Comparison of ENCODE assay signal across 9 mouse cellular contexts in genomic region chr5:29826780-29827179, GRCm38 (mm10).
DNase-seq lines count a peak whose midpoint lies in the region; ATAC-seq and TF ChIP-seq lines count a peak whose summit lies in the region.
"Had no signal": no experiment of that assay in that cellular context is flagged by ENCODE, and none has a peak within 500 bp of the region (broad histone marks: within the 10 kb centered on the region; RNA-seq: fewer than 3 reads in every experiment).

No protein-coding gene starts in this region.

- no peak for TF ChIP-seq CTCF in lung, embryonic 14.5 days (IDR thresholded peaks at IDR 0.05; ENCODE audit: low read depth)

- no peaks in the 10 kb centered on the region for H3K36me3 ChIP-seq in lung, embryonic 14.5 days (ENCODE audit: insufficient read depth)
- H3K36me3 ChIP-seq in midbrain, embryonic 10.5 days, result no peaks in the 10 kb centered on the region

- H3K4me3 ChIP-seq in lung, embryonic 14.5 days (ENCODE audit: low read depth, low read length), result no peak overlapping the region
- H3K4me3 ChIP-seq in midbrain, embryonic 10.5 days, result no peak overlapping the region

- no peak overlapping the region for H3K27ac ChIP-seq in lung, embryonic 14.5 days (ENCODE audit: low read depth)
- no peak overlapping the region for H3K27ac ChIP-seq in midbrain, embryonic 10.5 days (replicated peaks)
- H3K27ac ChIP-seq: liver, embryonic 14.5 days had no signal

- peak; percentile 78 for DNase-seq in adipocyte (ENCODE audit: low spot score)
- peak; percentile 72 for DNase-seq in fibroblast of lung, adult 2 months (ENCODE audit: low read depth)
- peak; percentile 55 for DNase-seq in heart, postnatal 25 days (ENCODE audit: low spot score)
- peak; percentile 79 for DNase-seq in lung, embryonic 14.5 days
- no peak for DNase-seq in c-Kit-positive CD71-positive TER-119-positive erythroid progenitor cells, embryonic 14.5 days (ENCODE audit: low spot score)
- DNase-seq in midbrain, embryonic 10.5 days (ENCODE audit: low spot score), result no peak
- no peak for DNase-seq in frontal cortex, postnatal 25 days (ENCODE audit: low spot score in 2 of 2)

- H3K9me3 ChIP-seq in lung, embryonic 14.5 days (ENCODE audit: low read depth, low read length), result no peaks in the 10 kb centered on the region
- no peaks in the 10 kb centered on the region for H3K9me3 ChIP-seq in midbrain, embryonic 10.5 days (replicated peaks)

- H3K27me3 ChIP-seq in lung, embryonic 14.5 days (ENCODE audit: insufficient read depth, low read length), result no peaks in the 10 kb centered on the region
- no peaks in the 10 kb centered on the region for H3K27me3 ChIP-seq in midbrain, embryonic 10.5 days (ENCODE audit: low read depth, poor library complexity, severe bottlenecking)

- no peak overlapping the region for H3K4me2 ChIP-seq in lung, embryonic 14.5 days

- ATAC-seq in lung, embryonic 14.5 days (ENCODE audit: insufficient read depth), result peak; percentile 97
- no peak for ATAC-seq in CD4-positive, CD25-positive, alpha-beta regulatory T cell, adult 4 months

- no peaks in the 10 kb centered on the region for H3K4me1 ChIP-seq in lung, embryonic 14.5 days (ENCODE audit: insufficient read depth)
- H3K4me1 ChIP-seq in midbrain, embryonic 10.5 days, result no peaks in the 10 kb centered on the region

- WGBS in lung, embryonic 14.5 days, result 46% methylated on average over 4 of the region's 4 CpGs
- WGBS in midbrain, embryonic 10.5 days, result 71% methylated on average over 4 of the region's 4 CpGs

- no peak overlapping the region for H3K9ac ChIP-seq in lung, embryonic 14.5 days
- H3K9ac ChIP-seq: liver, embryonic 14.5 days had no signal

- intact Hi-C loops in heart, postnatal 25 days (cut with DNase I), result loop anchor here (5.0 to 10.0 kb wide), 3 partner anchors 248 to 286 kb away; partner anchors contain the start of gene Tyms

Comparison
In these comparisons a context has a peak if more than half of its experiments do, and no peak if none do; other contexts are left out.
1. DNase-seq: peak in adipocyte (single experiment), fibroblast of lung, adult 2 months (single experiment), heart, postnatal 25 days (single experiment) and lung, embryonic 14.5 days (single experiment); none in c-Kit-positive CD71-positive TER-119-positive erythroid progenitor cells, embryonic 14.5 days (single experiment), midbrain, embryonic 10.5 days (single experiment) and frontal cortex, postnatal 25 days (0 of 2).